In the genomic region with DNA sequence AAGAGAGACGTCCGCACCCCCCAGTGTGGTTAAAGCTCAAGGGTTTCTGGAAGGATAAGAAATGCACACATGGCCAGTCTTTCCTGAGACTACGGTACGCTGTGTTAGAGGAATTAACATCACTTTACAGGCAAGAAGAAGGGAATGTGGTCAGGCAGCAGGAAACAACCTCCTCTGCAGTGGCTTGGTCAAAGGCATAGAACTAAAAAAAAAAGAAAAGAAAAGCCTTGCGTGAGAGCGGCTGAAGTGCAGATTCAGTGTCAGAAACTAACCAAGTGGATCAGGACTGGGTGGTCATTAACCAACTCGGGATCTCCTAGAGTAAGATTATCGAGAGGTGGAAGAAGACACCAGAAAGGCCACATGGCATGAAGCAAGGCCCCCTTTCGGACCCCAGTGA, we compare ENCODE assay signal across 24 mouse cellular contexts. TPM values are rescaled to one million over a fixed set of nuclear protein-coding genes. Genes with fewer than 3 reads are reported as not detected.
DNase-seq lines count a peak whose midpoint lies in the region; ATAC-seq lines count a peak whose summit lies in the region.
"Had no signal": no experiment of that assay in that cellular context is flagged by ENCODE, and none has a peak within 500 bp of the region (broad histone marks: within the 10 kb centered on the region; RNA-seq: fewer than 3 reads in every experiment).

No protein-coding gene starts in this region.

- peak overlapping the region; percentile 5; the same call in 1 of the 2 replicates for H3K4me2 ChIP-seq in liver, embryonic 11.5 days
- no peak overlapping the region for H3K4me2 ChIP-seq in liver, embryonic 12.5 days
- no peak overlapping the region for H3K4me2 ChIP-seq in hindbrain, embryonic 11.5 days (replicated peaks; ENCODE audit: low read depth, low read length)
- H3K4me2 ChIP-seq: heart, embryonic 13.5 days; hindbrain, embryonic 15.5 days; limb, embryonic 13.5 days; neural tube, embryonic 13.5 days had no signal

- H3K9ac ChIP-seq in liver, embryonic 11.5 days (ENCODE audit: low read depth, low read length) = no peak overlapping the region
- H3K9ac ChIP-seq in liver, embryonic 12.5 days = no peak overlapping the region
- H3K9ac ChIP-seq in hindbrain, embryonic 11.5 days (ENCODE audit: low read depth, low read length) = no peak overlapping the region
- H3K9ac ChIP-seq: heart, embryonic 13.5 days; hindbrain, embryonic 15.5 days; limb, embryonic 13.5 days; liver, postnatal 0 days; neural tube, embryonic 13.5 days had no signal

- no peaks in the 10 kb centered on the region for H3K9me3 ChIP-seq in liver, embryonic 11.5 days (ENCODE audit: control insufficient read depth, low read length)
- no peaks in the 10 kb centered on the region for H3K9me3 ChIP-seq in liver, embryonic 12.5 days (replicated peaks)
- no peaks in the 10 kb centered on the region for H3K9me3 ChIP-seq in hindbrain, embryonic 11.5 days (ENCODE audit: control insufficient read depth, low read length)
- H3K9me3 ChIP-seq: embryonic facial prominence, embryonic 10.5 days; heart, embryonic 13.5 days; hindbrain, embryonic 15.5 days; limb, embryonic 13.5 days; neural tube, embryonic 13.5 days had no signal

- DNase-seq in liver, embryonic 11.5 days (ENCODE audit: low spot score) = no peak
- peak; percentile 51 for DNase-seq in R1 (ENCODE audit: low read depth, low spot score)
- peak; percentile 52 for DNase-seq in kidney, adult 18-20 months
- DNase-seq in kidney, postnatal 10 days = peak; percentile 46
- no peak for DNase-seq in spleen, postnatal 14 days (ENCODE audit: low spot score in 2 of 2)
- no peak for DNase-seq in hindbrain, embryonic 11.5 days (ENCODE audit: low spot score)
- DNase-seq in Muller cell, postnatal 12 days (ENCODE audit: inconsistent ontology term) = no peak
- DNase-seq: adrenal gland, postnatal 25 days; B cell, adult 2 months; cerebellum, adult 11 months; heart, adult 11 months; layer of hippocampus, adult 9-11 months; liver, postnatal 0 days; lung, postnatal 4 days; midbrain, embryonic 14.5 days; right cerebral cortex, adult 18-20 months; thymus, postnatal 25 days had no signal

- no peak for ATAC-seq in liver, embryonic 11.5 days (replicated peaks; ENCODE audit: low FRiP score)
- ATAC-seq in liver, embryonic 12.5 days = no peak
- no peak for ATAC-seq in hindbrain, embryonic 11.5 days (ENCODE audit: low FRiP score)
- ATAC-seq: activated CD4-positive, CD25-positive, alpha-beta regulatory T cell, adult 4 months; liver, postnatal 0 days had no signal

- WGBS in liver, embryonic 11.5 days = 53% methylated on average over 9 of the region's 9 CpGs
- WGBS in liver, embryonic 12.5 days (ENCODE audit: insufficient replicate concordance) = 54% methylated on average over 9 of the region's 9 CpGs
- 85% methylated on average over 9 of the region's 9 CpGs for WGBS in hindbrain, embryonic 11.5 days

- no peak overlapping the region for H3K27ac ChIP-seq in liver, embryonic 11.5 days (ENCODE audit: low read depth, low read length)
- no peak overlapping the region for H3K27ac ChIP-seq in liver, embryonic 12.5 days
- H3K27ac ChIP-seq in hindbrain, embryonic 11.5 days (ENCODE audit: low read depth, low read length) = no peak overlapping the region
- H3K27ac ChIP-seq: embryonic facial prominence, embryonic 10.5 days; heart, embryonic 13.5 days; hindbrain, embryonic 15.5 days; limb, embryonic 13.5 days; neural tube, embryonic 13.5 days had no signal

- H3K36me3 ChIP-seq in liver, embryonic 11.5 days (ENCODE audit: control insufficient read depth, insufficient read depth, low read length) = no peaks in the 10 kb centered on the region
- no peaks in the 10 kb centered on the region for H3K36me3 ChIP-seq in liver, embryonic 12.5 days
- H3K36me3 ChIP-seq in hindbrain, embryonic 11.5 days (ENCODE audit: control insufficient read depth, insufficient read depth, low read length) = no peaks in the 10 kb centered on the region
- H3K36me3 ChIP-seq: heart, embryonic 13.5 days; hindbrain, embryonic 15.5 days; limb, embryonic 13.5 days; neural tube, embryonic 13.5 days had no signal

- H3K27me3 ChIP-seq in liver, embryonic 11.5 days (replicated peaks; ENCODE audit: control insufficient read depth, insufficient read depth, low read length) = no peaks in the 10 kb centered on the region
- H3K27me3 ChIP-seq in liver, embryonic 12.5 days (replicated peaks) = no peaks in the 10 kb centered on the region
- no peaks in the 10 kb centered on the region for H3K27me3 ChIP-seq in hindbrain, embryonic 11.5 days (ENCODE audit: control insufficient read depth, insufficient read depth, low read length)
- H3K27me3 ChIP-seq: heart, embryonic 13.5 days; hindbrain, embryonic 15.5 days; limb, embryonic 13.5 days; neural tube, embryonic 13.5 days had no signal

- no peak overlapping the region for H3K4me3 ChIP-seq in liver, embryonic 11.5 days (ENCODE audit: low read depth, low read length)
- H3K4me3 ChIP-seq in liver, embryonic 12.5 days = no peak overlapping the region
- H3K4me3 ChIP-seq in hindbrain, embryonic 11.5 days (ENCODE audit: low read depth, low read length) = no peak overlapping the region
- H3K4me3 ChIP-seq: embryonic facial prominence, embryonic 10.5 days; heart, embryonic 13.5 days; hindbrain, embryonic 15.5 days; limb, embryonic 13.5 days; neural tube, embryonic 13.5 days had no signal

- peaks cover 45% of the 10 kb centered on the region for H3K4me1 ChIP-seq in liver, embryonic 11.5 days (replicated peaks; ENCODE audit: control insufficient read depth, insufficient read depth, low read length)
- H3K4me1 ChIP-seq in liver, embryonic 12.5 days = peaks cover 85% of the 10 kb centered on the region
- H3K4me1 ChIP-seq in hindbrain, embryonic 11.5 days (replicated peaks; ENCODE audit: control insufficient read depth, insufficient read depth, low read length) = no peaks in the 10 kb centered on the region

RNA-seq across cellular contexts. Expression of a gene that starts 5.4 kb away (rescaled TPM):
- 11.1 and 12.8 TPM in 2 replicates for polyA plus RNA-seq in liver, embryonic 11.5 days (2014; fragmentation: Nextera tagmentation; extraction: Ambion mirVana)
- polyA plus RNA-seq in liver, embryonic 12.5 days (2016; fragmentation: Nextera tagmentation; extraction: Ambion mirVana) = 13.6 and 13.9 TPM in 2 replicates
- polyA plus RNA-seq in hindbrain, embryonic 11.5 days (2014; fragmentation: Nextera tagmentation; extraction: Ambion mirVana) = 11.6 and 12.6 TPM in 2 replicates

RNA-seq across cellular contexts. Expression of a gene that starts 43.3 kb away (rescaled TPM):
- 719 and 772 TPM in 2 replicates for polyA plus RNA-seq in liver, embryonic 11.5 days (2014; fragmentation: Nextera tagmentation; extraction: Ambion mirVana)
- 520 and 529 TPM in 2 replicates for polyA plus RNA-seq in liver, embryonic 12.5 days (2016; fragmentation: Nextera tagmentation; extraction: Ambion mirVana)
- polyA plus RNA-seq in hindbrain, embryonic 11.5 days (2014; fragmentation: Nextera tagmentation; extraction: Ambion mirVana) = 508 and 515 TPM in 2 replicates

RNA-seq across cellular contexts. Expression of a gene that starts 55.5 kb away (rescaled TPM):
- polyA plus RNA-seq in liver, embryonic 11.5 days (2014; fragmentation: Nextera tagmentation; extraction: Ambion mirVana) = 4.3 and 4.9 TPM in 2 replicates
- 3.2 and 3.8 TPM in 2 replicates for polyA plus RNA-seq in liver, embryonic 12.5 days (2016; fragmentation: Nextera tagmentation; extraction: Ambion mirVana)
- polyA plus RNA-seq in hindbrain, embryonic 11.5 days (2014; fragmentation: Nextera tagmentation; extraction: Ambion mirVana) = 18.8 and 19.0 TPM in 2 replicates

Comparison
In these comparisons a context has a peak if more than half of its experiments do, and no peak if none do; other contexts are left out.
1. DNase-seq: peak in R1 (single experiment), kidney, adult 18-20 months (single experiment) and kidney, postnatal 10 days (single experiment); none in liver, embryonic 11.5 days (single experiment), spleen, postnatal 14 days (0 of 2), hindbrain, embryonic 11.5 days (single experiment) and Muller cell, postnatal 12 days (single experiment).